Mouse (Mus musculus) heart, postnatal 0 days (tissue): ENCODE results near the gene Ap1m2. TPM values are rescaled to one million over a fixed set of nuclear protein-coding genes. Genes with fewer than 3 reads are reported as not detected.
A peak's percentile ranks its signal among the peaks of the same experiment; 100 is the strongest.

Experiments used
- ATAC-seq: fragments of 200-750 bp; cut with Nextera tagmentation; 2 replicates; pipeline ENCODE4 v1.8.0; 2017; ENCODE audit warnings: low read depth, moderate number of reproducible peaks, moderate library complexity; ENCODE audit not compliant: insufficient read depth
- DNase-seq: peaks from one replicate; pipeline ENCODE4 v3.0.0-alpha.2; 2016; ENCODE audit warnings: low spot score
- H3K27ac ChIP-seq: fragments of 300-500 bp; sonication (generic); 2 replicates; pipeline ENCODE4 v1.5.1; 2014; ENCODE audit warnings: low read depth, mild to moderate bottlenecking
- H3K27me3 ChIP-seq: fragments of 300-500 bp; sonication (generic); 2 replicates; pipeline ENCODE4 v1.6.1; 2014; ENCODE audit warnings: low read length, mixed read lengths; ENCODE audit not compliant: control insufficient read depth, insufficient read depth
- H3K36me3 ChIP-seq: fragments of 300-500 bp; sonication (generic); replicated peaks from 2 replicates; pipeline ENCODE4 v1.6.1; 2014; ENCODE audit warnings: low read length, mixed read lengths; ENCODE audit not compliant: control insufficient read depth, insufficient read depth
- H3K4me1 ChIP-seq: fragments of 300-500 bp; sonication (generic); 2 replicates; pipeline ENCODE4 v1.6.1; 2014; ENCODE audit warnings: antibody characterized with exemption; ENCODE audit not compliant: control insufficient read depth, insufficient read depth
- H3K4me2 ChIP-seq: fragments of 300-500 bp; sonication (generic); 2 replicates; pipeline ENCODE4 v1.6.1; 2014; ENCODE audit warnings: low read depth, mild to moderate bottlenecking, low read length, moderate library complexity
- H3K4me3 ChIP-seq: fragments of 300-500 bp; sonication (generic); 2 replicates; pipeline ENCODE4 v1.5.1; 2014; ENCODE audit warnings: low read depth, low read length
- H3K9ac ChIP-seq: fragments of 300-500 bp; sonication (generic); replicated peaks from 2 replicates; pipeline ENCODE4 v1.6.1; 2014; ENCODE audit warnings: low read depth, low read length, mixed read lengths
- H3K9me3 ChIP-seq: fragments of 300-500 bp; sonication (generic); replicated peaks from 2 replicates; pipeline ENCODE4 v1.6.1; 2016; ENCODE audit warnings: low read length; ENCODE audit not compliant: control insufficient read depth
- CTCF ChIP-seq: IDR thresholded peaks from 2 replicates; pipeline ENCODE4 v1.5.1; 2016; ENCODE audit warnings: antibody characterized with exemption, control low read depth, low read depth
- EP300 ChIP-seq: IDR thresholded peaks from 2 replicates; pipeline ENCODE4 v1.6.1; 2016; ENCODE audit warnings: antibody characterized with exemption, low read depth
- WGBS: fragments of 180-500 bp; shearing (Covaris S2); extraction: QIAGEN DNeasy Blood & Tissue Kit; methylation state at CpG from one replicate; pipeline ENCODE4 v1.1.7; 2014; 5-methylcytosine and 5-hydroxymethylcytosine counted together
- polyA plus RNA-seq: library from polyadenylated mRNA; unstranded; fragments of >200 nt; fragmentation: Nextera tagmentation; extraction: Ambion mirVana; gene quantifications from 2 replicates; pipeline ENCODE4 v1.2.1, GENCODE M21; 2015
- total RNA-seq: library from RNA; depleted of rRNA; stranded (reverse); fragments of >200 nt; gene quantifications from 2 replicates; pipeline ENCODE4 v1.2.3, GENCODE M21; 2014; ENCODE audit warnings: low replicate concordance

Gene Ap1m2
- total and polyA plus RNA-seq, 2 experiments from 2014 or later: 0.57 TPM; not detected in 1

DNA sequence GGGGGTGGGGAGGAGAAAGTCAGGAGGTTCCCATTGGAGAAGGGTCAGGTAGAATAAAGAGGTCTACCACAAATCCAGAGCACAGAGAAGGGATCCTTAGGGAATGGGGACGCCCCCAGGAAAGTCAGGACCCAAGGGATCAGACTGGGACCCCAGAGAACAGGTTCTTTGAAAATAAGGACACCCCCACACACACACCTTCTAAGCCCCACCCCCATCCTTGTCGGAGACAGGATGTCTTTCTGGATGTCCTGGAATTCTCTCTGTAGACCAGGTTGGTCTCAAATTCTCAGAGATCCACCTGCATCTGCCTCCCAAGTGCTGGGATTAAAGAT, 22.8 kb downstream of the Ap1m2 start:
- no peak for TF ChIP-seq CTCF
- TF ChIP-seq EP300: no peak
- Histone ChIP-seq H3K27ac (peak overlapping the region; percentile 92), H3K36me3 (peaks cover 15% of the 10 kb centered on the region), H3K4me1 (peaks cover 27% of the 10 kb centered on the region), H3K9me3 (no peaks in the 10 kb centered on the region), H3K4me3 (peak overlapping the region; percentile 79), H3K9ac (peak overlapping the region; percentile 64; the same call in 1 of the 2 replicates), H3K27me3 (no peaks in the 10 kb centered on the region), H3K4me2 (peak overlapping the region; percentile 97)
- ATAC-seq: no peak
- 77% methylated on average over 2 of the region's 2 CpGs for WGBS
- DNase-seq: no peak

DNA sequence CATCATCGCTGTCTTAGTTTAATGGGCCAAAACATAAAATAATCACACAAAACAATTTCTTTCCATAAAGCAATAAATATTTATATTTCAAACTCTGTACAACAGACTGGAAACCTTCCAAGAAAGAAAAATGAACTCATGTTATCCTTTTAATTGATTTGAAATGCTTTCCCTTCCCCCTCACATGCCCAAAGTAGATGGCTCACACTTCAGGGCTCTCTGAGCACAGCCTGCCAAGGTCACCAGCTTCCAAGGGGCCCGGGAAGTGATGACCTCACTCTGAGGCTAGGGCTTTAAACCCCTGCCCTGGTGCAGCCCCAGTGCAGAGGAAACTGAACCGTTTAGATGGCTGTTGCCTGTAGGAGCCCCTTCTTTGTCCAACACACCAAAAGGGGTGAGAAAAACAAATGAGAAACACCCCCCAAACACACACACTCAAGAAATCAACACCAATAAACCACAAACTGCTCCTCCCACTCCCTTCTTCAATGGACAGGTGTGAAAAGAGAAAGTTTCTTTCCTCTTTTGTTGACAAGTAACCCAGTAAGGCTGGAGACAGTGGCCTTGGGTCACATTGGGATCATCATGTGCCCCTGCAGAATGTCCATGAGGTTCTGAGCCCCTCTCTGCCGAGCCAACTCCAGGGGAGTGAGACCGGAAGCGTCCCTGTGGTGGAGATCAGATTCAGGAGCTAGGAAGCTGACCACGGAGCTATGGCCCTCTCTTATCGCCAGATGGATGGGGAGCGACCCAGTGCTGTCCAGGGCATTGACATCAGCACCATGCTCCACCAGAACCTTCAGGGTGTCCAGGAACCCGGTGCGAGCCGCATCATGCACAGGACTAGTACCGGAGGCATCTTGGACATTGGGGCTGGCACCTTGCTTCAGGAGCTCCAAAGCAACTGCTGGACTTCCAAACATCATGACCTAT, 23.5 kb downstream of the Ap1m2 start:
- WGBS: 66% methylated on average over 13 of the region's 13 CpGs
- H3K9me3 ChIP-seq: no peaks in the 10 kb centered on the region
- H3K9ac ChIP-seq: peak overlapping the region; percentile 41; the same call in 1 of the 2 replicates
- peak overlapping the region; percentile 97 for H3K4me2 ChIP-seq
- H3K4me3 ChIP-seq: peak overlapping the region; percentile 79
- peaks cover 21% of the 10 kb centered on the region for H3K36me3 ChIP-seq
- ATAC-seq (no peak), DNase-seq (peak; percentile 33)
- 0 out of 2 replicates have a peak, but pooled peaks have one; percentile 16 for TF ChIP-seq EP300
- no peak for TF ChIP-seq CTCF
- H3K27me3 ChIP-seq: no peaks in the 10 kb centered on the region
- H3K4me1 ChIP-seq: peaks cover 27% of the 10 kb centered on the region
- H3K27ac ChIP-seq: peak overlapping the region; percentile 92

DNA sequence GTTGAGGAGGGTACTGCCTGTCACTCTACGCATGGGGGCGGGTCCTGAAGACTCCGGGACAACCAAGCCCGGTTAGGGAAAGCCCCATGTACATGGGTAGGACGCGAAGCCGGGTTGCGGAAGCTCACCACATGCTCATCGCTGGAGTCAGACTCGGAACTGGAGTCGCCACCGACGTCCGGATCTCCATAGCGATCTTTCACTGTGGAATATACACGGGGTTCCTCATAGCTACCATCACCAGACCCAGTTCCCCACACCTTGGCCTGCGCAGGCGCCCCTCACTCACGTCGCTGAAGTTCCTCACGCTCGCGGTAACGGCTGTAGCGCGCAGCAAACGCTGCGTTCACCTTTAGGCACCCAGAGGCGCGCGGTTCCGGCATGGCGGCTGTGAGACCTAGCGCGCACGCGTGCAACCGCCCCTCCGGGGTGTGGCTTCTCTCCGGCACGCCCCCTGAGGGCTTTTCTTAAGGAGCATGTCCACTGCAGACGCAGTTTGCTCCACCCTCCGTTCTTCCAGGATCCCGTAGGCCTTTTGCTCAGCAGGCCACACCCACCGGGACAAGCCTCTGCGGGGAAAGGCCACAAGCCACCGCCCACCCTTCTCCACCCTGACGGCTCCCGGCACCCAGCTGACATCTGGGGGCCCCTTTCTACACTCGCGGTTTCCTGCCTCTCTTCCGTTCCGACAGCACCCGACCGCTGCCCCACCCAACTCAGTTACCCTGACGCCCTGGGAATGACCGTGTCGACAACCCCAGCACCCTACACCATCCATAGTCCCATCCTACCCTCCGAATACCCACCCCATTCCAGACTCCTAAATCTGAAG, 24.4 kb downstream of the Ap1m2 start, which contains the start of gene Kri1:
TSS of gene Kri1 (minus strand) at position 399 of the 832 bp plus-strand sequence.
- H3K4me3 ChIP-seq: peak within 1 kb of the TSS; percentile 79
- peak within 1 kb of the TSS; percentile 92 for H3K27ac ChIP-seq
- ATAC-seq (peak; percentile 74), DNase-seq (peak; percentile 100)
- H3K9ac ChIP-seq: peak within 1 kb of the TSS; percentile 69
- H3K4me2 ChIP-seq: peak within 1 kb of the TSS; percentile 97
- TF ChIP-seq EP300: 0 out of 2 replicates have a peak, but pooled peaks have one; percentile 20
- peak; percentile 5; the same call in 1 of the 2 replicates for TF ChIP-seq CTCF
- under 1% methylated on average over 58 of the region's 59 CpGs for WGBS
- peaks cover 27% of the 10 kb centered on the region for H3K4me1 ChIP-seq
- H3K9me3 ChIP-seq: no peaks in the 10 kb centered on the region
- no peaks in the 10 kb centered on the region for H3K27me3 ChIP-seq
- H3K36me3 ChIP-seq: peaks cover 24% of the 10 kb centered on the region

DNA sequence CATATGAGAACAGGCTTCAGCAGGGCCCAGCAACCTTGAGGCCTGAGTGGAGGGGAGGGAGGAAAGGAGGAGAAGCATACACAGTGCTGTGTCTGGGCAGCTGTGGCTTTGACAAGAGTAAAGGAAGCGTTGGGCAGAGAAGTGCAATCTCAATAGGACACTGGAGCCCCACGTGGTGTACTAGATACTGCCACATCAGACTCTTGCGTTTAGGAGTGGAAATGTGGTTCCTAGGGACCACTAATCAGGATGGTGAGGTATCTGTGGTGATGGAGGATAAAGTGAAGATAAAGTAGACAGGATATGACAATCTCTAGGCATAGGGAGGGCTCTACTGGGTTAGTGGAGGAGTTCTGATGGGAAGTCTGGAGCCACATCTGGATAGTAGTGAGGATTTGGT, 25.4 kb downstream of the Ap1m2 start:
- no peak overlapping the region for H3K27ac ChIP-seq
- peaks cover 31% of the 10 kb centered on the region for H3K36me3 ChIP-seq
- DNase-seq: no peak
- ATAC-seq: no peak
- H3K27me3 ChIP-seq: no peaks in the 10 kb centered on the region
- H3K4me1 ChIP-seq: peaks cover 27% of the 10 kb centered on the region
- H3K9me3 ChIP-seq: no peaks in the 10 kb centered on the region
- peak overlapping the region; percentile 97 for H3K4me2 ChIP-seq
- WGBS: 48% methylated on average over 3 of the region's 3 CpGs
- H3K4me3 ChIP-seq: peak overlapping the region; percentile 79
- H3K9ac ChIP-seq: peak overlapping the region; percentile 69; the same call in 1 of the 2 replicates
- TF ChIP-seq EP300 (no peak), CTCF (no peak)

DNA sequence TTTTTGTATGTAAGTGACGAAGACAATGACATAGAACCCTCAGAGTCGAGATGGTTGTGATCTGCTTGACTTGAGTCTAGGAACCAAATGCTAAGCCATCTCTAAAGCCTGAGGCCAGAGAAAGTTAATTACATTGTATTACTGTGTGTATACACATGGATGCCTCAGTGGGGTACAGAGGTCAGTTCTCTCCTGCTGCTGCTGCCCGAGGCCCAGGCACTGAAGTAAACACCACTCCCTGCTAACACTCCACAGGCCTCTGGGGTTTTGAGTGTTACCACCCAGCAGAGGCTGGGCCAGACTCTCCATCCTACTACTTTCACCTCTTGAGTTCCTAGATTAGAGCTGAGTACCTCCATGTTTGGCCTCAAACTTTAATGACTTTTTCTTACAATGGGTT, 28.1 kb downstream of the Ap1m2 start:
- TF ChIP-seq EP300 (no peak), CTCF (no peak)
- H3K4me1 ChIP-seq: peaks cover 17% of the 10 kb centered on the region
- no peaks in the 10 kb centered on the region for H3K9me3 ChIP-seq
- peaks cover 56% of the 10 kb centered on the region for H3K36me3 ChIP-seq
- 86% methylated on average over 3 of the region's 3 CpGs for WGBS
- no peaks in the 10 kb centered on the region for H3K27me3 ChIP-seq
- H3K9ac ChIP-seq: no peak overlapping the region
- H3K4me3 ChIP-seq: no peak overlapping the region
- H3K4me2 ChIP-seq: no peak overlapping the region
- no peak for ATAC-seq
- no peak for DNase-seq
- H3K27ac ChIP-seq: no peak overlapping the region
